Mouse (Mus musculus) ES-Bruce4 (cell line): ENCODE results near the gene 4930438A08Rik. TPM values are rescaled to one million over a fixed set of nuclear protein-coding genes. Genes with fewer than 3 reads are reported as not detected.

Experiments
- H3K27ac ChIP-seq: 2 replicates; pipeline ENCODE4 v1.5.1; 2012; ENCODE audit warnings: low read length, inconsistent platforms; ENCODE audit not compliant: insufficient read depth
- H3K27me3 ChIP-seq: 2 replicates; pipeline ENCODE4 v1.6.1; 2012; ENCODE audit warnings: mild to moderate bottlenecking, low read length, inconsistent platforms; ENCODE audit not compliant: control insufficient read depth, poor library complexity, insufficient read depth, severe bottlenecking
- H3K36me3 ChIP-seq: 2 replicates; pipeline ENCODE4 v1.6.1; 2012; ENCODE audit warnings: inconsistent platforms, mild to moderate bottlenecking, low read length, moderate library complexity; ENCODE audit not compliant: control insufficient read depth, poor library complexity, insufficient read depth, severe bottlenecking
- H3K4me1 ChIP-seq: one replicate; pipeline ENCODE4 v1.8.1; 2011; ENCODE audit warnings: low read length; ENCODE audit not compliant: control insufficient read depth, insufficient read depth
- H3K4me3 ChIP-seq: 2 replicates; pipeline ENCODE4 v1.5.1; 2011; ENCODE audit warnings: low read depth, mild to moderate bottlenecking, low read length
- H3K9ac ChIP-seq: 2 replicates; pipeline ENCODE4 v1.6.1; 2012; ENCODE audit warnings: low read depth, mild to moderate bottlenecking, inconsistent platforms; ENCODE audit not compliant: poor library complexity, severe bottlenecking
- H3K9me3 ChIP-seq: replicated peaks from 2 replicates; pipeline ENCODE4 v1.6.1; 2012; ENCODE audit warnings: mild to moderate bottlenecking, low read length, inconsistent platforms; ENCODE audit not compliant: control insufficient read depth, poor library complexity, insufficient read depth, severe bottlenecking
- CTCF ChIP-seq: IDR thresholded peaks from one replicate; pipeline ENCODE4 v1.8.1; 2011; ENCODE audit warnings: low read depth, low read length
- EP300 ChIP-seq: IDR thresholded peaks from 2 replicates; pipeline ENCODE4 v1.6.1; 2011; ENCODE audit warnings: low read depth, low read length; ENCODE audit not compliant: insufficient read depth
- POLR2A ChIP-seq: IDR thresholded peaks from one replicate; pipeline ENCODE4 v1.8.1; 2011; ENCODE audit warnings: low read length; ENCODE audit not compliant: insufficient read depth
- polyA plus RNA-seq: library from polyadenylated mRNA; stranded (reverse); fragments of >200 nt; gene quantifications from 2 replicates; pipeline ENCODE4 v1.2.4, GENCODE M21; 2011; ENCODE audit warnings: low read depth; ENCODE audit not compliant: missing spikeins, insufficient read depth, insufficient read length

The 4930438A08Rik gene
- polyA plus RNA-seq, 1 experiment: not detected

DNA sequence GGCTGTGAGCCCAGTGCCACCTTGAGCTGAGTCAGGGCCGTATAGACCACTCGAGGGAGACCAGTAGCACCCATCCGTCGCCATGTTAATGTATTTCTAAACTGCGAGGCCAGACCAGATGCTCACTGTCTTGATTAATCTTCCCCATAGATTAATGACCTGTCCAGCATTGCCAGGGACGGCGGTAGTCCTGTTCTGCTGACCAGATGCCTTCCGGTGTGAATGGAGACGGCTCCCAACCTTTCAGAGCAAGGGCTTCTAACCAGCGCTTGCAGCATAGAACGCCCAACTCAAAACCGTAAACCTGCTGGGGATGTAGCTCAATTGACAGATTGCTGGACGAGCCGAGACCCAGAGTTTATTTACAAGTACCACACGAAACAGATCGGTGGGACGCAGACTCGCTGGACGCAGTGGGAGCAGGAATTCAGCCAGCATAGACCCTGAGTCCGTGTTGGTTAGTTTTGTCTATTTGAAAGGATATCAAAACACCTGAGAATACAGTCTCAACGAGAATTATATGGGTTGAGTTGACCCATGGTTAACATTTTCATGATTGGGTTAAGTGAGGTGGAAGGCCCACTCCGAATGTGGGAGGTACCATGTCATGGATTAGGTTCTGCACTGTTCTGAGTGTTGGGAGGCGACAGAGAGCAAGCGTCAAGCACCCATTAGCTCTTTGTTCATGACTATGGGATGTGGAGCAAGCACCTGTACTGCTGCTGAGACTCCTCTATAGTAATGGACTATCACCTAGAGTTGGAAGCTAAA is 49.2 kb downstream of the 4930438A08Rik start:
- H3K27ac ChIP-seq: no peak overlapping the region
- TF ChIP-seq POLR2A (no peak), CTCF (no peak), EP300 (no peak)
- H3K4me1 ChIP-seq: no peaks in the 10 kb centered on the region
- no peaks in the 10 kb centered on the region for H3K9me3 ChIP-seq
- peaks cover 4% of the 10 kb centered on the region for H3K36me3 ChIP-seq
- no peaks in the 10 kb centered on the region for H3K27me3 ChIP-seq
- H3K4me3 ChIP-seq: peak overlapping the region; percentile 80
- H3K9ac ChIP-seq: peak overlapping the region; percentile 41

- no peak overlapping the region for H3K4me3 ChIP-seq
- no peaks in the 10 kb centered on the region for H3K4me1 ChIP-seq
- H3K36me3 ChIP-seq: peaks cover 4% of the 10 kb centered on the region
- no peaks in the 10 kb centered on the region for H3K9me3 ChIP-seq
- H3K27ac ChIP-seq: no peak overlapping the region
- H3K27me3 ChIP-seq: no peaks in the 10 kb centered on the region
- H3K9ac ChIP-seq: no peak overlapping the region
- no peak for TF ChIP-seq EP300
- no peak for TF ChIP-seq CTCF
- no peak for TF ChIP-seq POLR2A
These were observed 50.1 kb downstream of the 4930438A08Rik start for GRCm38 (mm10) chr11:58324614-58325229.

- Histone ChIP-seq H3K9ac (no peak overlapping the region), H3K9me3 (no peaks in the 10 kb centered on the region), H3K4me1 (no peaks in the 10 kb centered on the region), H3K36me3 (peaks cover 4% of the 10 kb centered on the region), H3K27ac (no peak overlapping the region), H3K4me3 (no peak overlapping the region), H3K27me3 (no peaks in the 10 kb centered on the region)
- TF ChIP-seq CTCF: no peak
These were observed 52.2 kb downstream of the 4930438A08Rik start for GRCm38 (mm10) chr11:58326781-58327180.

DNA sequence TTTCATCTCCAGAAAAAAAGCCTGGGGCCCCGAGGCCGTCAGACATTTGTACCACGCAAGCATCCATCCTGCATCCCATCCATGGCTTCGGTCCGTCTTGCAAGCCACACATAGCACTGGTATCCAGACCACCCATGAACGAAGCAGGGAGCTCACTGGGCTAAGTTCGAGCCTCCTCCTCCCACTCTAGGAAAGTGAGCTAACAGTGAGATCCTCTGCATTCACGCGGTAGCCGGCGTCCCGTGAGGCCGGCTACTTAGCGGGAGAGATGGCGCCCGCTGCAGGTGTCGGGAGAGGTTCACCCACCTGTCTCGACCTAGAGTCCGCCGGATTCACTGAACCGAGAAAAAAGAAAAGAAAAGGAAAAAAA is 55.3 kb downstream of the 4930438A08Rik start:
- Histone ChIP-seq H3K9me3 (no peaks in the 10 kb centered on the region), H3K27me3 (no peaks in the 10 kb centered on the region), H3K9ac (peak overlapping the region; percentile 85), H3K27ac (0 out of 2 replicates have a peak overlapping the region, but pooled peaks have one; percentile 13), H3K4me1 (no peaks in the 10 kb centered on the region), H3K36me3 (peaks cover 11% of the 10 kb centered on the region), H3K4me3 (peak overlapping the region; percentile 99)
- TF ChIP-seq POLR2A (no peak), CTCF (no peak), EP300 (no peak)

GRCm38 (mm10) chr11:58330276-58331148 is 55.9 kb downstream of the 4930438A08Rik start, which contains the start of the genes Zfp672 and Sh3bp5l:
Gene Zfp672, minus strand, starts transcription at chr11:58330339.
Gene Sh3bp5l, plus strand, starts transcription at chr11:58330724.
- H3K27me3 ChIP-seq: no peaks in the 10 kb centered on the region
- no peaks in the 10 kb centered on the region for H3K4me1 ChIP-seq
- H3K36me3 ChIP-seq: peaks cover 11% of the 10 kb centered on the region
- H3K9ac ChIP-seq: peak within 1 kb of the TSS; percentile 85
- H3K9me3 ChIP-seq: no peaks in the 10 kb centered on the region
- no peak; the same call in 1 of the 2 replicates for TF ChIP-seq EP300
- no peak for TF ChIP-seq CTCF
- TF ChIP-seq POLR2A: no peak
- peak within 1 kb of the TSS; percentile 99 for H3K4me3 ChIP-seq
- peak within 1 kb of the TSS; percentile 46; the same call in 1 of the 2 replicates for H3K27ac ChIP-seq
